Mouse (Mus musculus) adrenal gland, postnatal 4 days (tissue): ENCODE results near the gene Piezo1. TPM values are rescaled to one million over a fixed set of nuclear protein-coding genes. Genes with fewer than 3 reads are reported as not detected.
"Not testable (repeated sequence)": the region's sequence is repeated elsewhere in the genome, so short reads cannot be mapped to it uniquely, and the experiment has no call there.

Experiments used
- DNase-seq, 2 experiments: peaks; one replicate each; pipeline ENCODE4 v3.0.0; 2021 to 2022; ENCODE audit warnings: low spot score in 2 of 2, mixed read lengths in 2 of 2
- long read RNA-seq, 2 experiments: library from polyadenylated mRNA; stranded (forward); transcript quantifications; one replicate each; pipeline ENCODE4 v2.0.0; 2021
- total RNA-seq, 2 experiments: library from RNA; stranded (reverse); gene quantifications; 2 replicates each; pipeline ENCODE4 v1.2.3; 2021

Piezo1 gene
- total RNA-seq = 10 to 100 TPM; 49.0 to 52.1 TPM
- long read RNA-seq, experiment 1, full-length matches to known transcripts = 4 of 13 reads
- long read RNA-seq, experiment 1, partial matches to known transcripts = 8 of 13 reads
- long read RNA-seq, experiment 1, other reads (novel, unspliced or antisense) = 1 of 13 reads
- long read RNA-seq, experiment 2, partial matches to known transcripts = 8 of 13 reads
- long read RNA-seq, experiment 2, other reads (novel, unspliced or antisense) = 5 of 13 reads

DNA sequence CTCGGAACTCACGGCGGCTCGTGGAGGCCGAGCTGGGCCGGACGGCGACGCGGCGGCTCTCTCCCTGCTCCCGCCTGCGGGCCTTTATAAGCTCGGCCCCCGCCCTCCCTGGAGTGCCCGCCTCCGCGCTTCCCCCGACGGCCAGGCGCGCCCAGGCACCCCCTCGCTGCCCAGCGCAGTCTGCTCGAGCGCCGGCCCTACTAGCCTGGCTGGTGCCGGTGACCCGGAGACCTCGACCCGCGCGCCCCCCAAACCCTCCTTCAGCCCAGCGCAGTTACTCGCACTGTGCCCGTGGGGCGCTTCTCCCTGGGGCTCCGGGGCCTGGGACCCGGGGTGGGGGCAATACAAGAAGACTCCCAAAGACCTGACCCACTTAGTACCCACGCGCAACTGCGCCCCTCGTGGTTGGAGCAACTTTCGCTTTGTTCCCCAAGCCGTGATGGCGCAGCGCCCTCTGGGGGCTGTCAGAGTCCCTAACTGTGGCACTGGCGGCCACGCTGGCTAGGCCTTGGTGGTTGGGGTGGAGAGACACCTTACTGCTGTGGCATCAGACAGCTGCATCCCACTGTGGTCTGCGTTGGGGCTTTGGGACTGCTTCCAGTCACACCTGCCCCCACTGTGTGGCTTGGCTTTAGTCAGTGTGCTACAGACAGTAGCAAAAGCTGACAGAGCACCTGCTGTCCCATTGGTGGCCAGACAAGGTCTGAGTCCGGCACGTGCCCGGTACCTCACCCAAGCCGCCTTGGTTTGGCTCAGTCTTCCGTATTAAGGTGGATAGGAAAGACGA, at the start of gene Piezo1:
Gene Piezo1 (minus strand): TSS at position 65 of the 787 bp plus-strand sequence.
- DNase-seq = peak; percentile 85 to 91

DNA sequence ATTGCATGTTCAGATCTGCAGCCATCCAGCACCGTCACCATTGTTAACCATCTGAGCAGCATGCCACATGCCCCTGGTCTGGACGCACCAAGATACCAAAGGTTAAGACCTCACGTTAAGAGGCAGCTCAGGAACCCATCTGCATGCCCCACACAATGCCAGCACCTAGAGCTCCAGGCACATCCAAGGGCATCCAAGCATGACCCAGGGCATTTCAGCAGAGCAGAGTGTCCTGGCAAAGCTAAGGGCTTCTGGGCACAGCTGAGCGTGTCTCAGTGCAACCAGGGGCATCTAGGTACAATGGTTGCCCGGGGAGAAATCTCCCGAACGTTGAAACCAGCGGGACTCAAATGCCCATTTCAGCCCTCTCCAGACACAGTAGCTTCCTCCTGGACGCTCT, 49.5 kb upstream of the Piezo1 start:
- no peak for DNase-seq

GRCm38 (mm10) chr8:122596031-122596430, 44.9 kb upstream of the Piezo1 start:
- no peak for DNase-seq

DNA sequence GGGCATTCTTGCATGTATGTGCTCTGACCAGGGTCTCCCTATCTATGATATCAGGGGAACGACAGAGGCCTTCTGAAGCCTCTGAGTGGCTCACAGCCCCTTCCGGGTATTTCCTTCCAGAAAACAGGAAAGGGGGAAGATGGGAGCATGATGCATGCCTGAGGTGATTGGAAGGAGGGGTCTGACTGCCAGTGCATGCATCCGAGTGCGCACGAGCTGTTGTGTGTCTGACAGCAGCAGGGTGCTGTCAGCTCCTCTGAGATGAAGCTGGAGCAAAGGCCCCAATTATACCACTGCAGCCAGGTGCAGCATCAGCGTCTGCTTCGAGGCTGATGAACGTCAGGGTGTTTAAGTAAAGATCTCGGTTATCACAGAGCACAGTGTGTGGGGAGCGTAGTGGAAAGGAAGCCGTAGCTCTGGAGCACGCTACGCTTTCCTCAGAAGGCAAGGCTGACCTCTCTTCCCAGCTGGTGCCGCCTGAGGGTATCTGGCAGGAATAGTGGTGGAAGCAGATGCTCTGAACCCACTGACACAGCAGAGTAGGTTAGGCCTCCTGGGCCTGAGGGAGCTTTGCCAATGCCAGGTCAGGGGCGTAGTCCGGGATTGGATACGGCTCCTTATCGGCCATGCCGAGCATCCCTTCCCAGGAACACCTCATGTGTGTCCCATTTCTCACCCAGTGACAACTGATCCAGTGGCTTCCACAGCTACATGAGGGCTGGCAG, 42.8 kb upstream of the Piezo1 start:
- DNase-seq = no peak

DNA sequence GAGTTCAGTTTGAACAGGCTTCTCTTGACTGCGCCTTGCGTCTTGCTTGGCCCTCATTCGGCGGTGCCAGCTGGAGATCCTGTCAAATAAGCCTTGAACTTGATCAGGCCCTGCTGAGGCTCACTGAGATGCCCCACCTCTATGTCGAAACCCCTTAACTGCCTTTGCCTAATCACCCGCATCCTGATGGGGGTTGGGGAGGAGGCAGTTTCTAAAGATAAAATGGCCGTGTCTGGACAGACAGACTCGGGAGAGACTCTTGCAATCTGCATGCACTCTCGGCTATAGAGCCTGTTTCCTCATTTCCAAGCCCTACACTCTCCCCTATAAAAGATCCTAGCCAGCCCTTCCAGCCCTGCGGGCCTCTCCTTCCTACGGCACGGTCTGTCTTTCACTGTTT, 42.1 kb upstream of the Piezo1 start:
- no peak for DNase-seq

DNA sequence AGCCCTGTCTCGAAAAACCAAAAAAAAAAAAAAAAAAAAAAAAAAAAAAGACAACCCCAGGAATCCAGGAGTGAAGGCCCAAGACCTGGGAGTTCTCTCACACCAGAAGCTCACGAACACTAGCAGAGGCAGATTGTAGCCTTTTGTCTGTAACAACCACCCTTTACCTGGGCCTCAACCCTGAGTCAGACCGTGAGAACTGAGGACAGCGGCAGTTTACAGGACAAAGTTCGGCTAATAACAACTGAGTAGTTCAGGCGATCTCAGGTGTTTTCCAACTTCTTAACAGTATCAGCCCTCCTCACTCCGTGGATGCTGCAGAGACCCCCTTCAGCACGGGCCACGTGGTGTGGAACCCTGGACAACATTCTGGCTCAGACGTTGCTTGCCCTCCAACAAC, 35.6 kb upstream of the Piezo1 start:
- DNase-seq = no peak

DNA sequence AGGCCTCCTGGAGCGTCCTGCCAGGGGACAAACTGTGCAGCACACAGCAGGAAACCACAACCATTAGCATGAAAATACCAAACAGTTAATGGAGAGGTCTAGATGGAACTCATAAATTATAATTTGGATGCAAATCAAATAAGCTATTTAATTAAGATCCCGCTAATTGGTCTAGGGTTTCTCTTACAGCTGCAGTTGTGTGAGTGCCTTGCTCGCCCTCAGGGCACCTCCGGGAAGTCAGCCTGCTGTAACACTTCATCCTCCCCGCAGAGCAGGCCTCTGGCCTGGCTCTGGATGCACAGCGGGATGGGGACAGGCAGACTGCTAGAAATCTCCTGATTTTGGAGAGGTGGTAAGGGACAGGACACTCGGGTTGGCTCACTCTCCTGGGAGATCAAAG, 35.0 kb upstream of the Piezo1 start:
- DNase-seq = no peak

- DNase-seq = no peak
Observed at GRCm38 (mm10) chr8:122585411-122585891, 34.3 kb upstream of the Piezo1 start.

GRCm38 (mm10) chr8:122584981-122585380, 33.9 kb upstream of the Piezo1 start:
- no peak for DNase-seq

GRCm38 (mm10) chr8:122580926-122581325, 29.8 kb upstream of the Piezo1 start:
- no peak for DNase-seq

DNA sequence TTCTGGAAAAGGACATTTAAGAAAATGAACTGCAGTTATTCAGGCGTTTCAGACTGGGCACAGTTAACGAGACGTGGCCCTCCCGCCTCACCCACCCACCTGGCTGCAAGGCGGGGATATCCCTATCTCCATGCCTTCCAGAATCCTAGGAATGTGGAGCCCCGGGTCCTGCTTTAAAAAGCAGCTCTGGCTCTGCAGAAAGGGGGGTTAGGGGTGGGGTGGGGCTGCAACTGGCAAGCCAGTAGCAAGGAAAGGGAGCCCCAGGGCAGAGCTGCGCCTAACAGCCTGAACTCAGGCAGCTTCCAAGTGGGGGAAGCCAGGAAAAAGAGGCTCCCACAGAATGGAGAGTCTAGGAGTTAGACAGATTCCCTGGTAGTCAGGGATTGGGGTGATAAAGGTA, 28.1 kb upstream of the Piezo1 start:
- DNase-seq = no peak

GRCm38 (mm10) chr8:122577116-122577515, 26.0 kb upstream of the Piezo1 start:
- no peak for DNase-seq

DNA sequence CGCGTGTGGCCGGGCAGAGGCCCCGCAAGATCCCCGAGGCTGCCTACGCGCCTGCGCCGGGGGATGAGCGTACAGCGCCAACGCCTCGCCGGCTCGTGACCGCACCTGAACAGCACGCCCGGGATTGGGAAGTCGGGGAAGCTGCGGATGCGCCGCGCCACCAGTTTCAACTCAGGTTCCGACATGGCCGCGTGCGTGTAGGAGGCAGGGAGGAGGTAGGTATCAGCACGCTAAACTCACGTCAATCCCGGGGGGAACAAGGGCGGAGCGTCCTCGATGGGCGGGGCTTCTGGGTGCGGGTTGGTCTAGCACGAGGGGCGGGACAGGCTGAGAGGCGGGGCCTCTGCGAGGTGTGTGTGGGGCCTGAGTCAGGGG, 25.5 kb upstream of the Piezo1 start, which contains the start of gene Aprt:
Gene Aprt (minus strand): TSS at position 262 of the 375 bp plus-strand sequence.
- peak; percentile 67 to 89 for DNase-seq

- DNase-seq = no peak
Observed at GRCm38 (mm10) chr8:122575735-122576647, 24.9 kb upstream of the Piezo1 start.

GRCm38 (mm10) chr8:122575286-122575685, 24.2 kb upstream of the Piezo1 start:
- no peak for DNase-seq

DNA sequence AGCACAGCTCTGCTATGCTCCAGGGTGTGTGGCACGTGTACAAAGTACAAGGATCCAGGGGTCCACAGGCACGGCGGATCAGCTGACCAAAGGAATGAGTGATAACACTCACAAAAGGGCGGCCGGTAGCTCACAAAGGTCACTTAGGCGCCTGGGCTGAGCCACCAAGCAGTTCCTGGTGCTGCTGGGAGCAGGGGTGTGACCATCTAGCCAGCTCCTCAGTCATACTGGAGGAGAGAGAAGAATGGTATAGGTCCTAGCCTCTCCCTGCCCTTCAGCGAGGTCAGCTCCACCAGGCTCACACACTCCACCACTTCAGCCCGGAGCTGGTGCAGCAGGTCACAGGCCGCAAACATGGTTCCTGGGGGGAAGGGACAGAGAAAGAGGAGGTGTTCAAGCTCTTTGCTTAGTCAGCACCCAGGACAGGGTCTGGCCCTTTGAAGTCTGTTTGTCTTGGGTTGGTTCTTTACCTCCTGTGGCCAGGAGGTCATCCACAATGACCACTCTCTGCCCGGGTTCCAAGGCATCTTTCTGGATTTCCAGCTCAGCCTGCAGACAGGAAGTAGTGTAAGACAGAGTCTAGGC, 23.6 kb upstream of the Piezo1 start:
- DNase-seq = no peak

DNA sequence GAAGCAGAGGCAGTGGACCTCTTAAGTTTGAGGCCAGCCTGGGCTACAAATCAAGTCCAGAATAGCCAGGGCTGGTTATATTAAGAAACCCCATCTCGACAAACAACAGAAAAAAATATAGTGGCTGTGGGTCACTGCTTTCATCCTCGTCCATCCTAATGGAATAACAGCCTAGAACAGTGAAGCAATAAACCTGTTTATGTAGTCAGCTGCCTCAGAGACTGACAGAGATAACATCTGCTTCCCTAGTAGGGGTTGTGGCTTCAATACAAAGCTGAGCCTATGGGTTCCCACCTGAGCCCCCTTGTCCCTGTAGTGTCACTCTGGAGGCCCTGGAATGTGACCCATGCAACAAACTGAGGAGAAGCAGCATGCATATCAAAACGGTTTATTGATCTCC, 23.1 kb upstream of the Piezo1 start:
- no peak for DNase-seq

DNA sequence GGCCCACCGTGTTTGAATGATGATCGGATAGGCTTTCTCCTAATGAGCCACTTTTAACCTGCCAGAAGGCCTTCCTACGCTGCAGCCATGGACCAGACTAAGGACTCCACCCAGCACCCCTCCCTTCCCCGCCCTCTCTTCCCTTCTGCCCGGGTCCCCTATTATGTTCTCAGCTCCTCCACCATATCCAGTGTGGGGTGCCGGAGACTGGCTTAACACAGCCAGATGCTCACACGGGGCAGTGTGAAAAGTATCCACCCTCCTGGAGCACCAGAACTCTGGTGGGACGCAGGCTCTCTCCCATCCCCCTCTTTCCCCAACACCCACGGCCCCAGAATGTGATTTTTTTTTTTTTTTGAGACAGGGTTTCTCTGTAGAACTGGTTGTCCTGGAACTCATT, 22.4 kb upstream of the Piezo1 start:
- DNase-seq = no peak

DNA sequence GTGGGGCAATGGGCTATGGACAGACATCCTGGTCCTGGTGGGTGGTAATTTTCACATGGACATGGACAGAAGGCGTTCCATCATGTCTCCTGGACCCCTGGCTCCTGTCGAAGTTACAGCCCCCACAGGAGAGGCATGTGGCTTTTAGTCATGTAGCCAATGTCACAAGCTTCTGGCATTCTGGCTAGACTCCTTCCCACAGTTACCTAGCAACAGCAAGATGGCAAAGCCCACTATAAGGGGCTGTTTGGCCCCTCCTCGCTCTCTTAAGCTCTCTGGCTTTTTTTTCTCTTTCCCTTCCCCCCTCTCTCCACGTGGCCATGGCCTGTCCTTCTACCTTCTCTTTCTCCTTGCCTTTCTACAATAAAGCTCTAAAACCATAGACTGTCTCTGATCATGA, 22.0 kb upstream of the Piezo1 start:
- not testable (repeated sequence) for DNase-seq

DNA sequence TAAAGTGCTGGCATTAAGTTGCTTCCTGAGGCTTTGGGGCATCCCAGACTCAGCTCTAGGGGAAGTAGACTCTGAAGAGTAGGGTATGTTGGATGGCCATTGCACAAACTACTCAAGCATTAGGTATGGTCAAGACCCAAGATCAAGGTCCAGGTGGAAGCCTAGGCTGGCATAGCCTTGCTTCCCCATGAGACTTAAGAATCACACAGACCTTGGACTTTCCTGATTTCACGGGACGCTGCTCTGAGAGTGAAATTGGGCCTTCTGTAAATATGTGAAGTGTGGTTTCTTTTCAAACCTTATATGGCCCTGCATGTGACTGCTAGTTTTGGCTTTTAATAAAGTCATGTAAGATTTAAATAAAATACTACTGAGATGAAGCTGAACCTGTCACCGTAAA, 21.6 kb upstream of the Piezo1 start:
- DNase-seq = no peak
